Mouse (Mus musculus) cerebellum, postnatal 4 days (tissue): Measurements from ENCODE around the gene Aup1.

Experiments used
- DNase-seq, 2 experiments: peaks; one replicate each; pipeline ENCODE4 v3.0.0; 2022; ENCODE audit warnings: low spot score in 2 of 2, mixed read lengths in 1 of 2

Gene Aup1

DNA sequence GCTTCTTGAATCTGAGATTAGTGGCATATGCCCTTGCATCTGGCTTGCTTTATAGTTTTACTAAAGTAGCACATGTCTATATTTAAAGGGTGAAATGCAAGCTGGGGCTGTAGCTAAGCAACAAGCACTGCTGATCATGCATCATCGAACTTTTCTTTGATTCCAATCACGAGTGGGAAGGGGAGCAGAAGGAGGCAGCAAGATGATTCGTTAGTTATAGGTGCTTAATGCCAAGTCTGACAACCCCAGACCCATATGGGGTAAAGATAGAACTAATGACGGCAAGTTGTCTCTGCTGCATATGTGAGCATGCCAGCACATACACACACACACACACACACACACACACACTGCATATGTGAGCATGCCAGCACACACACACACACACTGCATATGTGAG, 49.8 kb downstream of the Aup1 start:
- DNase-seq, result no peak
